In the genomic region with DNA sequence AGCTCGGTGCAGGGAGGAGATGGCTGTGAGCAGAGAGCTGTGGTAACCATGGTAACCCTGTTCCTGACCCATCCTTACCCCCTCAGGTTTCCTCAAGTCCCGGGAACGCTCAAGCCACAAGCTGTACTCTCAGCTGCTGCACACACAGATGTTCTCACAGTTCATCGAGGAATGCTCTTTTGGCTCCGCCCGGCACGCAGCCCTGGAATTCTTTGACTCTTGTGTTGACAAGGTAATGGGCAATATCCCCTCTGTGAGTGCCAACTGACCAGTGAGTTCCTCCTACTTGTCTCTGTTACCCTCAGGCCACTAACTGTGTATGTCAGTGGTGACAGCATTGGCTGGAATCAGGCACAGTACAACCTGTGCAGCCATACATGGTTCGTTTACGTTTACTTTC, we compare ENCODE assay signal across 24 mouse cellular contexts. TPM values are rescaled to one million over a fixed set of nuclear protein-coding genes. Genes with fewer than 3 reads are reported as not detected.
DNase-seq lines count a peak whose midpoint lies in the region; TF ChIP-seq lines count a peak whose summit lies in the region.
"Had no signal": no experiment of that assay in that cellular context is flagged by ENCODE, and none has a peak within 500 bp of the region (broad histone marks: within the 10 kb centered on the region; RNA-seq: fewer than 3 reads in every experiment).

No protein-coding gene starts in this region.

- no peaks in the 10 kb centered on the region for H3K9me3 ChIP-seq in heart, embryonic 10.5 days
- no peaks in the 10 kb centered on the region for H3K9me3 ChIP-seq in E14TG2a.4 (ENCODE audit: low read length)
- H3K9me3 ChIP-seq: embryonic facial prominence, embryonic 12.5 days; embryonic facial prominence, embryonic 15.5 days; forebrain, embryonic 12.5 days; forebrain, embryonic 15.5 days; G1E; hindbrain, embryonic 12.5 days; hindbrain, embryonic 15.5 days had no signal

- no peak overlapping the region for H3K4me3 ChIP-seq in heart, embryonic 10.5 days
- H3K4me3 ChIP-seq in E14TG2a.4 (replicated peaks; ENCODE audit: low read length), result peak overlapping the region; percentile 20
- H3K4me3 ChIP-seq: embryonic facial prominence, embryonic 12.5 days; embryonic facial prominence, embryonic 15.5 days; forebrain, embryonic 12.5 days; forebrain, embryonic 15.5 days; hindbrain, embryonic 12.5 days; hindbrain, embryonic 15.5 days had no signal

- TF ChIP-seq CTCF in E14TG2a.4 (conservative IDR thresholded peaks at IDR 0.05; ENCODE audit: low read length), result no peak

- WGBS in heart, embryonic 10.5 days, result 63% methylated on average over 9 of the region's 9 CpGs

- no peaks in the 10 kb centered on the region for H3K27me3 ChIP-seq in heart, embryonic 10.5 days (ENCODE audit: insufficient read depth, poor library complexity, severe bottlenecking)
- H3K27me3 ChIP-seq in E14TG2a.4 (ENCODE audit: insufficient read depth, low read length), result peaks cover 11% of the 10 kb centered on the region
- H3K27me3 ChIP-seq: embryonic facial prominence, embryonic 12.5 days; embryonic facial prominence, embryonic 15.5 days; forebrain, embryonic 12.5 days; forebrain, embryonic 15.5 days; hindbrain, embryonic 12.5 days; hindbrain, embryonic 15.5 days; Patski had no signal

- H3K4me1 ChIP-seq in heart, embryonic 10.5 days, result peaks cover 14% of the 10 kb centered on the region
- H3K4me1 ChIP-seq in E14TG2a.4 (replicated peaks; ENCODE audit: low read depth, low read length), result peaks cover 62% of the 10 kb centered on the region
- H3K4me1 ChIP-seq: embryonic facial prominence, embryonic 12.5 days; embryonic facial prominence, embryonic 15.5 days; forebrain, embryonic 12.5 days; forebrain, embryonic 15.5 days; hindbrain, embryonic 12.5 days; hindbrain, embryonic 15.5 days had no signal

- peaks cover 80% of the 10 kb centered on the region for H3K36me3 ChIP-seq in heart, embryonic 10.5 days
- peaks cover 39% of the 10 kb centered on the region for H3K36me3 ChIP-seq in E14TG2a.4 (ENCODE audit: insufficient read depth, low read length)

- no peak overlapping the region for H3K27ac ChIP-seq in heart, embryonic 10.5 days
- H3K27ac ChIP-seq: embryonic facial prominence, embryonic 12.5 days; embryonic facial prominence, embryonic 15.5 days; forebrain, embryonic 12.5 days; forebrain, embryonic 15.5 days; hindbrain, embryonic 12.5 days; hindbrain, embryonic 15.5 days had no signal

- peak; percentile 71 for DNase-seq in heart, embryonic 10.5 days (ENCODE audit: low spot score)
- no peak for DNase-seq in heart, adult 8-10 months (ENCODE audit: low spot score)
- peak; percentile 56 for DNase-seq in ES-CJ7 (ENCODE audit: low read depth, low spot score)
- peak; percentile 32 for DNase-seq in brain, adult 2 months (ENCODE audit: low read depth, low spot score)
- no peak for DNase-seq in left cerebral cortex, adult 9 months (ENCODE audit: low spot score in 2 of 2)
- DNase-seq in natural killer cell, adult 2 months (ENCODE audit: low spot score in 2 of 2), result no peak
- DNase-seq: adrenal gland, adult 8-10 months; adrenal gland, postnatal 25 days; gastrocnemius, postnatal 25 days; heart, adult 18-20 months had no signal

RNA-seq across cellular contexts. Expression of gene Dennd4b, which starts 7.2 kb away (rescaled TPM):
- 4.6 and 7.0 TPM in 2 replicates for polyA plus RNA-seq in heart, embryonic 10.5 days (2016; fragmentation: Nextera tagmentation; extraction: Ambion mirVana)
- 10 to 100 TPM; 38.0 to 39.3 (median 38.7) TPM for total RNA-seq in heart, adult 8-10 months (2022)

RNA-seq across cellular contexts. Expression of gene Crtc2, which starts 18.2 kb away (rescaled TPM):
- 14.4 and 21.6 TPM in 2 replicates for polyA plus RNA-seq in heart, embryonic 10.5 days (2016; fragmentation: Nextera tagmentation; extraction: Ambion mirVana)
- 10 to 100 TPM; 16.0 to 18.5 (median 16.4) TPM for total RNA-seq in heart, adult 8-10 months (2022)

RNA-seq across cellular contexts. Expression of gene Gatad2b, which starts 20.8 kb away (rescaled TPM):
- 10.6 and 11.8 TPM in 2 replicates for polyA plus RNA-seq in heart, embryonic 10.5 days (2016; fragmentation: Nextera tagmentation; extraction: Ambion mirVana)
- total RNA-seq in heart, adult 8-10 months (2022), result 10 to 100 TPM; 41.4 to 51.4 (median 46.0) TPM

RNA-seq across cellular contexts. Expression of gene Slc39a1, which starts 24.2 kb away (rescaled TPM):
- 51.3 and 79.6 TPM in 2 replicates for polyA plus RNA-seq in heart, embryonic 10.5 days (2016; fragmentation: Nextera tagmentation; extraction: Ambion mirVana)
- 10 to 100 TPM; 65.1 to 79.2 (median 75.5) TPM for total RNA-seq in heart, adult 8-10 months (2022)

RNA-seq across cellular contexts. Expression of gene Creb3l4, which starts 28.9 kb away (rescaled TPM):
- polyA plus RNA-seq in heart, embryonic 10.5 days (2016; fragmentation: Nextera tagmentation; extraction: Ambion mirVana), result 2.1 and 2.2 TPM in 2 replicates
- under 1 TPM in 2 of 4 experiments, not detected in 2; 0.38 to 0.81 TPM for total RNA-seq in heart, adult 8-10 months (2022)
- total RNA-seq: common myeloid progenitor, adult 5-6 weeks; gastrocnemius, adult 8-10 months; heart, postnatal 25 days; hematopoietic stem cell, adult 5-6 weeks had no signal
- polyA plus RNA-seq: activated CD4-positive, CD25-positive, alpha-beta regulatory T cell, adult 4 months; G1E had no signal

Comparison
In these comparisons a context has a peak if more than half of its experiments do, and no peak if none do; other contexts are left out.
1. DNase-seq: peak in heart, embryonic 10.5 days (single experiment), ES-CJ7 (single experiment) and brain, adult 2 months (single experiment); none in heart, adult 8-10 months (single experiment), left cerebral cortex, adult 9 months (0 of 2) and natural killer cell, adult 2 months (0 of 2).